Mouse (Mus musculus) testis, adult 2 months (tissue): ENCODE data around the gene Ube2z.

Source experiments
- CTCF ChIP-seq: fragments of 200-500 bp; IDR thresholded peaks from 2 replicates; pipeline ENCODE4 v1.5.1; 2012; ENCODE audit warnings: low read depth, mild to moderate bottlenecking, inconsistent platforms, low read length, moderate library complexity; ENCODE audit not compliant: control insufficient read depth, insufficient read depth, insufficient replicate concordance
- POLR2A ChIP-seq: fragments of 200-500 bp; IDR thresholded peaks from 2 replicates; pipeline ENCODE4 v1.6.1; 2012; ENCODE audit warnings: low read depth, mild to moderate bottlenecking, inconsistent platforms, low read length, moderate library complexity; ENCODE audit not compliant: control insufficient read depth

DNA sequence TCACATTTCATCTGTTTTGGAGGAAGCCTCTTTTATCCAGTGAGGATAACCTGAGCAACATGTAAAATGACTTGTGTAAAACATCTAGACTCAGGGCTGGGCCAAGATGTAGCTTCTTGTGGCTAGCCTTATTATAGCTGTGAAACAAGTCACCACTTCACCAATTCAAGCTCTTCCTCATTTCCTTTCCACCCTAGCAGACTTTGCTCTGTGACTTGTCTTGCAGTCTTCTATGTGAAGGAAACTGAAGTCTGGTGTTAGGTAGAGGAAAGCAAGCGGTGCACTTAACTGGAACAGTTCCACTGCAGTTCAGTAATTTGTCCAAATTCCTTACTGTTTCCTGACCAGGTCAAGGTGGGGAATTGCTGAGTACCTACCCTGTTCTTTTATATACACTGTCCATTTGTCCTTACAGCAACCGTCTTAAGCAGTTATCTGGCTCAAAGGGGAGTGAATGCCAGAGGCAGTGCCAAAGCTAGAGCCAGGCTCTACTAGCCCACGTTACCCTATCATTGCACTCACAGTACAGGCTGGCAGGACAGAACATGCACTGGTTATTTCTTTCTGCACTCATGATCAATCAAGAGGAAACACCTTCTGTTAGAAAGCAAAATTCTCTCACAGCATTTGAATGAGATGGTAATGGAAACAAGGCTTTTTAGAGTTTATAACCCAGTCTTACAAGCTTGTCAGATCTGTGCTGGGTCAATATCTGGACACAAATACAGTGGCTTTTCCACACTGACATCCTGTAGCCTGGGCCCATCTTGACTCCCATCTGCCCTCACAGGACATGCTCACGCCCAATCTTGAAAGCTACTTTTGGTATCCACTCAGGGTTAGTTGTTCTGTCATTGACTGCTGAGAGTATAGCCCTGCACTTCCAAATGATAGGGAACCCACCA, 17.5 kb downstream of the Ube2z start:
- TF ChIP-seq CTCF (no peak), POLR2A (no peak)
